Mouse (Mus musculus) hindbrain, embryonic 15.5 days (tissue): ENCODE measurements around the gene Gm28308. TPM values are rescaled to one million over a fixed set of nuclear protein-coding genes. Genes with fewer than 3 reads are reported as not detected.

Experiments used
- ATAC-seq: fragments of 200-750 bp; cut with Nextera tagmentation; 2 replicates; pipeline ENCODE4 v1.8.0; 2017; ENCODE audit warnings: low read depth, moderate number of reproducible peaks, moderate TSS enrichment; ENCODE audit not compliant: low FRiP score
- H3K27ac ChIP-seq: fragments of 300-500 bp; sonication (generic); replicated peaks from 2 replicates; pipeline ENCODE4 v1.5.1; 2015; ENCODE audit warnings: mild to moderate bottlenecking, inconsistent platforms
- H3K27me3 ChIP-seq: fragments of 300-500 bp; sonication (generic); 2 replicates; pipeline ENCODE4 v1.6.1; 2015; ENCODE audit warnings: control low read depth, inconsistent platforms
- H3K36me3 ChIP-seq: fragments of 300-500 bp; sonication (generic); 2 replicates; pipeline ENCODE4 v1.6.1; 2015; ENCODE audit warnings: control low read depth, inconsistent platforms
- H3K4me1 ChIP-seq: fragments of 300-500 bp; sonication (generic); replicated peaks from 2 replicates; pipeline ENCODE4 v1.6.1; 2015; ENCODE audit warnings: control low read depth, inconsistent platforms
- H3K4me2 ChIP-seq: fragments of 300-500 bp; sonication (generic); 2 replicates; pipeline ENCODE4 v1.6.1; 2015; ENCODE audit warnings: moderate library complexity, mild to moderate bottlenecking, inconsistent platforms
- H3K4me3 ChIP-seq: fragments of 300-500 bp; sonication (generic); 2 replicates; pipeline ENCODE4 v1.5.1; 2015; ENCODE audit warnings: mild to moderate bottlenecking, inconsistent platforms
- H3K9ac ChIP-seq: fragments of 300-500 bp; sonication (generic); 2 replicates; pipeline ENCODE4 v1.6.1; 2015; ENCODE audit warnings: inconsistent platforms
- H3K9me3 ChIP-seq: fragments of 300-500 bp; sonication (generic); 2 replicates; pipeline ENCODE4 v1.6.1; 2016; ENCODE audit warnings: control low read depth, inconsistent platforms
- WGBS: fragments of 180-500 bp; shearing (Covaris S2); methylation state at CpG from one replicate; pipeline ENCODE4 v1.1.7; 2015; 5-methylcytosine and 5-hydroxymethylcytosine counted together
- polyA plus RNA-seq: library from polyadenylated mRNA; unstranded; fragments of >200 nt; fragmentation: Nextera tagmentation; extraction: Ambion mirVana; gene quantifications from 2 replicates; pipeline ENCODE4 v1.2.1, GENCODE M21; 2015

Gm28308 gene
- polyA plus RNA-seq, 1 experiment from 2014 or later = not detected

GRCm38 (mm10) chr6:52171938-52172337, 41.2 kb downstream of the Gm28308 start:
- ATAC-seq = no peak
- peak overlapping the region; percentile 51 for H3K4me3 ChIP-seq
- H3K27me3 ChIP-seq = peaks cover 12% of the 10 kb centered on the region; the same call in 1 of the 2 replicates
- H3K9me3 ChIP-seq = no peaks in the 10 kb centered on the region
- H3K27ac ChIP-seq = peak overlapping the region; percentile 95
- no peaks in the 10 kb centered on the region for H3K36me3 ChIP-seq
- WGBS = 5% methylated on average over 7 of the region's 7 CpGs
- H3K4me2 ChIP-seq = peak overlapping the region; percentile 97
- H3K9ac ChIP-seq = peak overlapping the region; percentile 68
- H3K4me1 ChIP-seq = peaks cover 37% of the 10 kb centered on the region

- Histone ChIP-seq H3K36me3 (no peaks in the 10 kb centered on the region), H3K4me3 (peak overlapping the region; percentile 51), H3K27me3 (peaks cover 12% of the 10 kb centered on the region; the same call in 1 of the 2 replicates), H3K27ac (peak overlapping the region; percentile 95), H3K4me2 (peak overlapping the region; percentile 97), H3K9ac (peak overlapping the region; percentile 68), H3K9me3 (no peaks in the 10 kb centered on the region), H3K4me1 (peaks cover 37% of the 10 kb centered on the region)
- 7% methylated on average over 4 of the region's 4 CpGs for WGBS
- no peak for ATAC-seq
Measured at GRCm38 (mm10) chr6:52171331-52171730, 41.8 kb downstream of the Gm28308 start.

GRCm38 (mm10) chr6:52170898-52171223, 42.3 kb downstream of the Gm28308 start:
- H3K27me3 ChIP-seq = peaks cover 12% of the 10 kb centered on the region; the same call in 1 of the 2 replicates
- 7% methylated on average over 5 of the region's 5 CpGs for WGBS
- no peaks in the 10 kb centered on the region for H3K9me3 ChIP-seq
- peak overlapping the region; percentile 68 for H3K9ac ChIP-seq
- H3K36me3 ChIP-seq = no peaks in the 10 kb centered on the region
- peak overlapping the region; percentile 51 for H3K4me3 ChIP-seq
- H3K4me1 ChIP-seq = peaks cover 37% of the 10 kb centered on the region
- ATAC-seq = no peak
- peak overlapping the region; percentile 95 for H3K27ac ChIP-seq
- H3K4me2 ChIP-seq = peak overlapping the region; percentile 97

- Histone ChIP-seq H3K4me1 (peaks cover 37% of the 10 kb centered on the region), H3K4me2 (peak overlapping the region; percentile 97), H3K27ac (peak overlapping the region; percentile 95), H3K9me3 (no peaks in the 10 kb centered on the region), H3K36me3 (no peaks in the 10 kb centered on the region), H3K9ac (peak overlapping the region; percentile 68), H3K4me3 (peak overlapping the region; percentile 51), H3K27me3 (peaks cover 12% of the 10 kb centered on the region; the same call in 1 of the 2 replicates)
- WGBS = under 1% methylated on average over 40 of the region's 40 CpGs
- ATAC-seq = 0 out of 2 replicates have a peak, but pooled peaks have one; percentile 2
Measured at GRCm38 (mm10) chr6:52170166-52170897, 42.8 kb downstream of the Gm28308 start.

- no peaks in the 10 kb centered on the region for H3K36me3 ChIP-seq
- 7% methylated on average over 16 of the region's 16 CpGs for WGBS
- ATAC-seq = no peak
- peaks cover 37% of the 10 kb centered on the region for H3K4me1 ChIP-seq
- no peaks in the 10 kb centered on the region for H3K9me3 ChIP-seq
- peak overlapping the region; percentile 95 for H3K27ac ChIP-seq
- H3K9ac ChIP-seq = peak overlapping the region; percentile 68
- H3K4me2 ChIP-seq = peak overlapping the region; percentile 97
- H3K27me3 ChIP-seq = peaks cover 12% of the 10 kb centered on the region; the same call in 1 of the 2 replicates
- H3K4me3 ChIP-seq = peak overlapping the region; percentile 51
Measured at GRCm38 (mm10) chr6:52169499-52170165, 43.5 kb downstream of the Gm28308 start.

- peaks cover 12% of the 10 kb centered on the region; the same call in 1 of the 2 replicates for H3K27me3 ChIP-seq
- H3K4me3 ChIP-seq = peak overlapping the region; percentile 87
- WGBS = 2% methylated on average over 42 of the region's 42 CpGs
- no peaks in the 10 kb centered on the region for H3K36me3 ChIP-seq
- peak overlapping the region; percentile 97 for H3K4me2 ChIP-seq
- H3K9ac ChIP-seq = peak overlapping the region; percentile 68
- ATAC-seq = no peak
- no peaks in the 10 kb centered on the region for H3K9me3 ChIP-seq
- peak overlapping the region; percentile 95 for H3K27ac ChIP-seq
- H3K4me1 ChIP-seq = peaks cover 34% of the 10 kb centered on the region
Measured at GRCm38 (mm10) chr6:52168191-52169055, 44.7 kb downstream of the Gm28308 start.

- Histone ChIP-seq H3K4me1 (peaks cover 31% of the 10 kb centered on the region), H3K4me2 (peak overlapping the region; percentile 97), H3K27me3 (peaks cover 14% of the 10 kb centered on the region; the same call in 1 of the 2 replicates), H3K36me3 (no peaks in the 10 kb centered on the region), H3K9me3 (no peaks in the 10 kb centered on the region), H3K9ac (peak overlapping the region; percentile 68), H3K4me3 (peak overlapping the region; percentile 87), H3K27ac (peak overlapping the region; percentile 95)
- 2% methylated on average over 14 of the region's 14 CpGs for WGBS
- no peak for ATAC-seq
Measured at GRCm38 (mm10) chr6:52167736-52168161, 45.4 kb downstream of the Gm28308 start.

- ATAC-seq = no peak
- peak overlapping the region; percentile 95 for H3K27ac ChIP-seq
- H3K36me3 ChIP-seq = no peaks in the 10 kb centered on the region
- H3K9me3 ChIP-seq = no peaks in the 10 kb centered on the region
- WGBS = 6% methylated on average over 1 of the region's 1 CpGs
- H3K4me1 ChIP-seq = peaks cover 26% of the 10 kb centered on the region
- peak overlapping the region; percentile 97 for H3K4me2 ChIP-seq
- peaks cover 11% of the 10 kb centered on the region; the same call in 1 of the 2 replicates for H3K27me3 ChIP-seq
- H3K9ac ChIP-seq = peak overlapping the region; percentile 68
- peak overlapping the region; percentile 87 for H3K4me3 ChIP-seq
Measured at GRCm38 (mm10) chr6:52167176-52167575, 46.0 kb downstream of the Gm28308 start.

- peaks cover 20% of the 10 kb centered on the region for H3K4me1 ChIP-seq
- peaks cover 11% of the 10 kb centered on the region; the same call in 1 of the 2 replicates for H3K27me3 ChIP-seq
- H3K27ac ChIP-seq = peak overlapping the region; percentile 95
- H3K36me3 ChIP-seq = no peaks in the 10 kb centered on the region
- no peak for ATAC-seq
- H3K9ac ChIP-seq = peak overlapping the region; percentile 68
- peak overlapping the region; percentile 97 for H3K4me2 ChIP-seq
- H3K9me3 ChIP-seq = no peaks in the 10 kb centered on the region
- peak overlapping the region; percentile 87 for H3K4me3 ChIP-seq
- 4% methylated on average over 4 of the region's 4 CpGs for WGBS
Measured at GRCm38 (mm10) chr6:52166431-52167077, 46.6 kb downstream of the Gm28308 start.

GRCm38 (mm10) chr6:52165441-52166370, 47.4 kb downstream of the Gm28308 start:
- under 1% methylated on average over 28 of the region's 28 CpGs for WGBS
- H3K36me3 ChIP-seq = no peaks in the 10 kb centered on the region
- H3K4me3 ChIP-seq = peak overlapping the region; percentile 87
- peak overlapping the region; percentile 95 for H3K27ac ChIP-seq
- H3K9me3 ChIP-seq = no peaks in the 10 kb centered on the region
- peak overlapping the region; percentile 97 for H3K4me2 ChIP-seq
- peaks cover 5% of the 10 kb centered on the region; the same call in 1 of the 2 replicates for H3K27me3 ChIP-seq
- H3K9ac ChIP-seq = peak overlapping the region; percentile 68
- ATAC-seq = no peak
- H3K4me1 ChIP-seq = peaks cover 12% of the 10 kb centered on the region
